Mouse (Mus musculus) c-Kit-negative CD71-positive TER-119-positive erythroid progenitor cells, embryonic 14.5 days (primary cell): Measurements from ENCODE around the gene Syt16.
A peak's percentile ranks its signal among the peaks of the same experiment; 100 is the strongest.

Experiments used
- DNase-seq: peaks from one replicate; pipeline ENCODE4 v3.0.0-alpha.2; 2013; ENCODE audit warnings: low read depth, low spot score

Syt16 gene

DNA sequence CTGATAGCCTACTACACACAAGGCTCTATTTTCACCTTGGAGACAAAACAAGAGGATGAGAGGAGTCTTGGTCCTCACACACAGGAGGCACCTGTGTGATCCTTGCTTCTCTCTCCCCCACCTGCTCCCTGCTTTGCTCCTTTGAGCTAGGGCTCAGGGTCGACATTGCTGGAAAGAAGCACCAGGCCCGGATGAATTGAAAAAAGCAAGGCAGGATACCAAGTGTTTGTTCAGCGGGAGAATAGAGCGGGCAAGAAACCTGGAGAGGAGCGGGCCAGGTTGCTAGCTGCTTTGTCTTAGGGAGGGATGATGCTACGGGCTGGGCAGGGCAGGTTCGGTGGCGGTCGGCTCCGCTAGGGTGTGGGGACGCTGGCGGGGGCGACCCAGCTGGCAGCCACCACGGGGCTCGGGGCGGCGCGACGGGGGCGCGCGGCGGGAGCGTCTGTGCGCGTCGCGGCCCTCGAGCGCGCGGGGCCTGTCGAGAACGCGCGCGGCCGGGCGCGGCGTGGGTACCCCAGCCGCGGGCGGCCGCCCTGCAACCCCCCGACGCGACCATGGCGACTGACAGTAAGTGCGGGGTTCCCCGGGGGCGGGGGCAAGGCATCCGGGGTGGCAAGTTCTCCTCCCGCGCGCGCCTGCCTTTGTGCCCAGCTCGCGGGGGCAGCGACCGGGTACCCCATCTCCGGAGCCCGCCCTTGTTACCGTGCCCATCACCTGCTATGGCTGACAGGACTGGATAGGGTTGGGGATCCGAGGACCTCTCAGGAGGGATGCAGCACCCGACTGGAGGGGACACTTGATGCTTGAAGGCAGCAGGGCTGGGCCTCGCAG, at the start of gene Syt16:
TSS of gene Syt16 (plus strand) at position 365 of the 831 bp plus-strand sequence.
- DNase-seq = no peak

DNA sequence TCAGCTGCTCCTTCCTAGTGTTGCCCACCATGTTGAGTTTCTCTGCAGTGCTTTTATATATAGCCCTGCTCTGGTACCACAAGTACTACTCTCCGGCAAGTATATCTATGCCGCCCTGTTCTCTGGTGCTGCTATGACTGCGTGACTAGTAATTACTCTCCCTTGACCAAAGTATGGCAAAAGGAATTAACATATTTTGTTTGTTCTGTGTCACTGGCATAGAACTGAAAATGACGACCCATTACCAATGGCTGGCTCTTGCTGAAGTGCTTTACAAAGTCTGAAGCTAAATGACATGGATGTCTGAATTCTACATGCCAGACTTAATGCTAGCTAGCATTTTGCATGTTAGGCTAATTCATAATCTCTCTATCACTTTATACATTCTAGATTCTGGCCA, 49.0 kb upstream of the Syt16 start:
- no peak for DNase-seq

DNA sequence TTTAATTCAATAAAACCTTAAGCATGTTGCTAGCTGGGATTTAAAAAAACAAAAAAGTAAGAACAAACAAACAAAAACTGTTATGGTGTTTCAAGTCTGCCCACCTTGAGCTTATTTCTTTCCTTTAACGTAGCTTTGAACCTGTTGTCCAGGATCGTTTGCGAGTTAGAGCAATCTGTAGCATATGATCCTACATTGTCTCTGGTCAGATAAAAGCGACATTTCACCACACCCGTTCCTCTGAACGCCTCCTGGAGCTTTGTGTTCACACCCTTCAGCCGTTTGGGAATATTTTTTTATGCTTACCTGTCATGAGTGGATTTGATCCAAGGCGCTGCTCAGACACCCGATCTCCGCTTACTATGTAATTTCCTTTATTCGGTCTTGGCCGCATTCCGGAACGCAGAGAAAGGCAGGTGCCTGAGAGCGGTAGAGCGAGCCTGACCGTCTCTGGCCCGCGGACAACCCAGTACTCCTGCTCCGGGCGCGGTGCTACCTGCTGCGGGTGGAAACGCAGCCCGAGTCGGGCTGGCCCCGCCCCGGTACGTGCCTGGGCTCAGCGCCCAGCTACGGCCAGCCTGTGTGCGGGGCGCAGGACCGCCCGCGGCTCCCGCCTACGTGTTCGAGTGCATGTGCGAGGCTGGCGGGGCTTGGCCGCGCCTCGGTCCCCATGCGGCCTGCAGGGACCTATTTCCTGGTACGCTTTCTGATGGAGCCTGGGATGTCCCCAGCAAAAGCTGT, 48.0 kb upstream of the Syt16 start:
- no peak for DNase-seq

DNA sequence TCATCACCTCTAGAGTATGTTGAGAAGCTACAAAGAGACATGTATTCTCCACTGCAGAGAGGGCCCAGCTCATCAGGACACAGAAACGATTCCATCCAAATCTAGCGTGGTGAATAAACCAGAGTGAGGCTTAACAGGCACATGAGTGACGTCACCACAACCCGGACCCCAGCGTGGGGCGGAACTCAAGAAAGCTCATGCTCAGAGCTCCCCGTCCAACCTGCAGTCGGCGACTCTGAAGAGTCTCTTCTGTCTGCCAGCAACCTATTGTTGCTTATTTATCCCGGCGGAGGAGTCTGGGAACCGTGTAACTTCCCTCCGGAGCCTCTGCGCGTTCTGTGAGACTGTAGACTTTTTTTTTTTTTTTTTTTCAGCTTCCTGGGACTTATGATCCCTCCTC, 44.6 kb upstream of the Syt16 start:
- no peak for DNase-seq

DNA sequence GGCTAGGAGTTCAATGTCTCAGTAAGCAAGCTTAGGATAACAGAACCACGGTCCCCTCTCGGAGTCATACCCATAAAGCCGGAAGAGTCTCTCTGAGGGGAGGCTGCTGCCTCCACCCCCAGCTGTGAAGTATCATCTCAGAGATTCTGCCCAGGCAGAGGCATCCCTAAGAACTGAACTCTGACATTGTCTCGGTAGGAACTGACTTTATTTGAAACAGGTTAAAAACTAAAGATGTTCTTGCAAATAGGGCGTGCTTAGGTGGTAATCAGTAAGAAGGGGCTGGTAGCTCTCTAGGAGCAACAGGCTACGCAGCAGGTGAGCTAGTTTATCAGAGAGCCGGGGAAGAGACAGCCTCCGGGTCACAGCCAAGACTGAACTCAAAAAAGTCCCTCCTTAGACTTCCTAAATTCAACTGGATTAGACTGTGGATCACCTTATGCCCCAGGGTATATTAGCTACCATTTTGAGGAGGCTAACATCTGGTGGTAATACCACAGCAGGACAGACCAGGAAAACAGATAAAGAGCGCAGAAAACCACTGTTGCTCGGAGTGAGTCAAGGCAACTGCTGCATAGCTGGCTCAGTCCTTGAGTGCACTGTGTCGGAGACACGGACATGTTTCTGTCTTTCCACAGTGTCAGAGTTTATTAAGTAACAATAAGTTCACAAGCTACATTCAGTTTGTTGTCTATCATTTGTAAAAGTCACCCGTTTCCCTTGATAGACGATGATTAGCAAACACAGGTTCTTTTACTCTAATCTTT, 43.9 kb upstream of the Syt16 start:
- no peak for DNase-seq

DNA sequence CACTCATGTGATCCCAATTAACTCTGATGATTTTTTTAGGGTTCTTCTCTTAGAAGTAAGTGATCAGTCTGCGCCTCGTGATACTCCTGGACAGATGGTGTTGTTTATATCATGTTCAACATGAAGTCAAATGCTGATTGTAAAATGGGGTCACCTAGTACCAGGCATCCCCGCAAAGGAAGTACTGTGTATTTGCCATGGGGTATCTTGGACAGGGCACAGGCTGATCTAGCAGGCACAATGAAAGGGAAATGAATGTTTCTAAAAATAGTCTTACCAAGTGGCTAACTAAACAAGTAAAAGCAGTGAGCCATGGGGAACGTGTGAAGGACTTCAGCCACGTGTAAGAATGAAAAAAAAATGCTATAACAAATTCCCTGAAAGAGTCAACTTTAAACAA, 42.7 kb upstream of the Syt16 start:
- DNase-seq = no peak

DNA sequence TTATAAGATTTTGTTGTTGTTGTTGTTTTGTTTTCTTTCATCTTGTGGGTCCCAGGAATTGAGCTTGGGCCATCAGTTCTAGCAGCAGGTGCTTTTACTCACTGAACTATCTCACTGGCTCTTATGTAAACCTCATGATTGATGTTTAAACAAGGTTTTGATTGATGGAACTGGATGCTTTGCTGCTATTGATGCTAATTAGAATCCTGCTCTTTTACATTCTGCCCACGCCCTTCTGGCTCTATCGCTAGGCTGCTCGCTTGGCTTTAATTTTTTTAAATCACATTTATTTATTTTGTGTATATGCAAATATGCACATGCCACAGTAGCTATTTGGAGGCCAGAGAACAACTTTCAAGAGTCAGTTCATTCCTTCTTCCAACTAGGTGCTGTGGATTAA, 39.8 kb upstream of the Syt16 start:
- no peak for DNase-seq

DNA sequence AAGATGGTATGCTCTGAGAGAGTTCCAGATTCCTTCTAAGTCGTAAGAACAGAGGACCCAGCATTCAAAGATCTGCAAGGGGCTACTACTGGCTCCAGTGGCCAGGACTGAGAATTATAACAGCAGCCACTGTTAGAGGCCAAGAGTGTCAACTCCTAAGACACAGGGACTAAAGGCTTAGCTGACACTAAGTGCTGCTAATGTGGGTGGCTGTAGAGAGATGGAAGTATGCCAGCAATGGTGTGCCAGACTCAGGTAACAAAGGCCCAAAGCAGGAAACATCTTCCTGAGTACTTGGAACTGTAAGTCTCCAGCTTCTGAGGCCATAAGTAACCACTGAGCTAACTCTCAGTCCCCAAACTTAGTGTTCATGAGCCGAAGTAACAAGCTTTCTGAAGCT, 38.6 kb upstream of the Syt16 start:
- no peak for DNase-seq

DNA sequence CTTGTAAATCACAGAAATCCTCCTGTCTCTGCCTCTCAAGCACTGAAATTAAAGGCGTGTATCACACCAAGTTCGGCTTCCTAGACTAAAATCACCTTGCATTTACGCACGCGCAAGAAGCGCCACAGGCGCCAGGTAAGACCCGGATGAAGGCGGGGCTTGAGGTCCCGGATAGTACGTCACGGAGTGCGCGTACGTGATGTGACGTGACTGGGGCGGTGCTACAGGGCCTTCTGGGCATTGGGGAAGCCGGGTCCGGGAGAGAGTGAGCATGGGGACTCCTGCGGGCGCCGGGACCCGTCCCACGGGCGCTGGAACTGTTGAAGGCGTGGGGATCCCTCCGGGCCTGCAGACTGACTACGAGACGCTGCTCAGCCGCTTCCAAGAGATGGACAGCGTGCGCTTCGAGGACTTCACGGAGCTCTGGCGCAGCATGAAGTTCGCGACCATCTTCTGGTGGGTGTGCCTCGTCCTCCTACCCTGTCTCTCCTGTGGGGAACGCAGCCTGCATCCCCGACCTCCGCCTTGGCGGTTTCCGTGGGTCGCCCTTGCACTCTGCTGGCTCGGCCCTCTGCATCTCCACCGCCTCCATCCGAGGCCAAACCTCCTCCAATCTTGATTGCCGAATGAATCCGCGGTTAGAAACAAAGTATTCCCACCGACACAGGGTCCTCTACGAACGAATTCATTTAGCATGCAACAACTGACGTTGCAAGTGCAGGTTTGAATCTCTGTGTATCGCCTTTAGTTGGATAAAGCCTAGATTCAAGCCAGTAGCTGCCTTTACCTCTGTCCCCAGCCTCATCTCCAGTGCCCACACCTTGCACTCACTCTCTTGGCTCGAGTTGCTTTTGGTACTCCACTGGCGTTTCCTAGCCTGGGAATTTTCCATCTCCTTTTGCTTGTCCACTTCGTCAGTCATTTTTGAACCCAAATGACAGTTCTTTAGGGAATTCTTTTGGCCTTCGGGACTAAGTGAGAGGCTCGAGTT, 32.9 kb upstream of the Syt16 start, which contains the start of gene Snapc1:
TSS of gene Snapc1 (plus strand) at position 191 of the 991 bp plus-strand sequence.
- DNase-seq = peak; percentile 93

DNA sequence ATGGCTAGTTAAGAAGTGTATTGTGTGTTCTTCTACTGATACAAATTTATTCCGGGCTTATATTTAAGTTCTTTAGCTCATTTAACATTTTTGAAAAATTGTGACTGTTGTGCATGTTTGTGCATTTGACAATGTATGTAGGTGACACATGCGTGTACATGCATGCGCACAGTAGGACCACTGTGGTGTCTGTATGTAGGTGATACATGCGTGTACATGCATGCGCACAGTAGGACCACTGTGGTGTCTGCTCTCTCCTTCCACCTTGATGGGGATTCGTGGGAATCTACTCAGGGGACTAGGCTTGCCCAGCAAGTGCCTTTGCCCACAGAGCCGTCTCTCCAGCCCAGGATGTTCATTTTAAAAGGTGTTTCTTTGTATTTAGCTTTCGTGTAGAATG, 28.3 kb upstream of the Syt16 start:
- DNase-seq = no peak

DNA sequence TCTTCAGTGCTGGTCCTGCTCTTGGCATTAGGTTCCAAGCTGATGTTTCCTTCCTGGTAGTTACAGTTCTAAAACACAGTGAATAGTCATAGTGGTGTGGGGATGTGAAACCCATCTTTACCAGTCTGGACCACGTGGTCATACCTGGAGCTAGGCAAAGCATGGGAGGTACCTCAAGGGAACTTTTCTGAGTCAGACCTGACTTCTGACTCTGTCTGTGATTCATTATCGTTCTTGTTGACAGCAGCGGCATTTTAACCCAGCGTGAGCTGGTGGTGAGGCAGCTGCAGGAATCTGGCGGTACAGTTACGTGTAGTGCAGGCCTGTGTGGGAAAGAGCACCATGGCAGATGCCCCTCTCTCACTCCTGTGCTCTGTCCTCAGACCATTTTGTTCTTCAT, 22.9 kb upstream of the Syt16 start:
- no peak for DNase-seq

DNA sequence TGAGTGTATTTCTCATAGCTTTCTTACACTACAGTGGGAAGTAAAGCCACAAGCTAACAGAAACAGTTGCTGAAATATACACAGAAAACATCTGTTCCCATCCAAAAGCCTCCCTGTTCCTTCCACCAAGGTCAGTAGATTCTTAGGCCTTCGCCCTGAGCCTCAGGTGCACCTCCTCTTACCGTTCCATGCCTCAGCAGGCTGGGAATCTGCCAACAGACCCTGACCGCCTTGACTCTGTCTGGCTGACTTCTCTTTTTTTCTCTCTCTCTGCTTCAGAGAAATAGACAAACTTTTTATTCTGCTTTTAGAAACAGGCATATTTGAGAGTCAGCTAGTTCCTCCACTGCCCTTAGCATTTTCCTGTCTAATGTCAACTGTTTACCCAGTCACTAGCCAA, 19.3 kb upstream of the Syt16 start:
- DNase-seq = no peak

DNA sequence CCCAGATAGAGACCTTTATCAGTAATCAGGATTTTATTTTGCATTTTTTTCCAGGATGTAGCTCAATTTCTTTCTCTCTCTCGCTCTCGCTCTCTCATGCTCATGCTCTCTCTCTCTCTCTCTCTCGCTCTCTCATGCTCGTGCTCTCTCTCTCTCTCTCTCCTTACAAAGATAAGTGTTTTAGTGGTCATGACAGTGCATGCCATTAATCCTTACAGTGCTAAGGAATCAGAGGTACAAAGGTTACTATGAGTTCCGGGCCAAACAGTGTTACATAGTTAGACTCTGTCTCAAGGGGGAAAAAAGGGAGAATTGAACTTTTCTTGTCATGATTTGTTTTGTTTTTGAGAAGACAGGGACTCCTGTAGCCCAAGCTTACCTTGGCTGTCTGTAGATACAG, 17.8 kb upstream of the Syt16 start:
- DNase-seq = no peak

DNA sequence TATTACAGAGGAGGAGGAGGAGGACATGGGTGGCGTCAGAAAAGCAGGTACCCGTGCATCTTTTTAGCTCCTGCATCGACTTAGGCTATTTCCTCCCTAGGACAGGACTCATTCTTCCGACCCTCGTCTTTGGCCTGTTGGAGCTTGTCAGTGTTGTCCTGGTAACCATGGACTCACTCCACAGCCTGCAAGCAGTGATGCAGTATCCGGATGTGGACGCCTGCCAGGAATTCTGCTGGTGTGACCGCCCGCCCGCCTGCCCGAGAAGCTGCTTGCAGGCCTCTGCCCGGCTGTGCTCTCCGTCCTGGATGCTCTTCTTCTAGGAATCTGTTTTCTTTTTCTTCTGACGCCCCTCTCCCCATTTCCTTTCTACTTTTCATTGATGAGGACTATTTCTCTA, 14.9 kb upstream of the Syt16 start:
- DNase-seq = no peak

DNA sequence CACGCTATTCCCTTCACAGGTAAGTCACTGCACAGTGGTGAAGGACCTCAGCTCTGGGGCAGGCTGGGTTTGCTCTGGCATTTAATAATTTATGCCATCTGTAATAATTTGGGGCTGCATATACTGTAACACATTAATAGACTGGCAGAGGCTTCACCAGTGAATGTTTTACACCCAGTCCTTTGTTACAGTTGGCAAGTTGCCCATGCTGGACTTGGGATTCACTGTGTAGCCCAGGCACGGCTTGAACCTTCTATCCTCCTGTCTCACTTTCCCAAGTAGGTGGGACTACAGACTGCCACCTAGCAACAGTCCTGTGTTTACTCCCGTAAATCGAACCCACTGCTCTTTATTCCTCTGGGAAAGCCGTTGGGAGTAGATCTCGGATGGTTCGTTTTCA, 11.2 kb upstream of the Syt16 start:
- no peak for DNase-seq

DNA sequence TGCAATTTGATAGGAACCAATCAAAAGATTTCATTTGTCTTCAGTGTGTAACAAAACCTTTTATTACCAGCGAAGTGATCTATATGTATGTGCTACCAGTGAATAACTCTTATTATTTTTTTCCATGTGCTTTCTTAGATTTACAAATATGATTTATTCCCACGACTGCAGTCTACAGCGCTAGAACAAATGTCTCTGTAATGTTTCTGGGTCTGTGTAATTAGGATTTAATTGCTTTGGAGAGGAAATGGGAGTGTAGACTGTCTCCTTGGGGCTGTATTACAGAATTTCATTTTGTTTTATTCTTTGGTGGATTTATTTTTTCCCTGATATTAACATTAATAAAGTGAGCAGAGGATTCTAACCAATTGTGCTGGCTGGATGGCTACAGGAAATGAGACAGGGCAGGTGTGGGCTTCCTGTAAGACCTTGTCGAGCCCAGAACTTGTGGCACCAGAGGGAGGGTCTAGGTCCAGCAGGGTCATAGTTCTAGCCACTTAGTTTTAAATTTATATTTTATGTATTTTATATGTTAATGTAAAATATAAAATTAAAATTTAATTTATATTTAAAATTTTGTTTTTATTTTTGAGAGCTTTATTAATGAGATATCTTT, 9.0 kb upstream of the Syt16 start:
- no peak for DNase-seq

DNA sequence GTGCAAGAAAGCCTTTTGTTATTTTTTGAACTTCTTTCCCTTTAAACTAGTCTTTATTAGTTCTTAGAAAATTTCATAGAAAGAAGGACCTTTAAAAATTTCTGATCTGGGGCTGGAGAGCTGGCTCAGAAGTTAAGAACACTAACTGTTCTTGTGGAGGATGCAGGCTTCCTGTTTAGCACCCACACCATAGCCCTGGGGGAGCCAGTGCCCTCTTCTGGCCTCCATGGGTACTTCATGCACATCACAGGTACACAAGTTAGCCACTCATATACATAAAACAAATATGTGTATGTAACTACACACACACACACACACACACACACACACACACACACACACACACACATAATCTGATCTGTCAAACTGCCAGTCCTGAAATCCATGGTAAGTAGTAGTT, 7.9 kb upstream of the Syt16 start:
- DNase-seq = no peak

DNA sequence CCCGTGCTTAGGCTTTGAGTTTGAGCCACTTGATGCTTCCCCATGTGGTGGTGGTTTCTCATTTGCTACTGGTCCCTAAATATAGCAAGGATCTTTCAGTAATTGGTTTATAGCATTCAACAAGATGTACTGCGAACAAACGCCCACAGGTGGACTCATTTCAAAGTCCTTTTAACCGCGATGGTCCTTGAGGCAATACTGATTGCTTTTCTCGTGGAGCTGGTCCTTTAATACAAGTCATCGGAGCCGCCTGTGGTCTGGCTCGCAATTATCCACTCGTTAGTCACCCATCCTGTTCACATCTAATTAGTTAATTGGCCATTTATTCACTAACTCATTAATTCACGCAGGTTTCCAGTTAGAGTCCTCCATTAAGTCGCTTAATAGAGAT, 560 bp upstream of the Syt16 start:
- no peak for DNase-seq

DNA sequence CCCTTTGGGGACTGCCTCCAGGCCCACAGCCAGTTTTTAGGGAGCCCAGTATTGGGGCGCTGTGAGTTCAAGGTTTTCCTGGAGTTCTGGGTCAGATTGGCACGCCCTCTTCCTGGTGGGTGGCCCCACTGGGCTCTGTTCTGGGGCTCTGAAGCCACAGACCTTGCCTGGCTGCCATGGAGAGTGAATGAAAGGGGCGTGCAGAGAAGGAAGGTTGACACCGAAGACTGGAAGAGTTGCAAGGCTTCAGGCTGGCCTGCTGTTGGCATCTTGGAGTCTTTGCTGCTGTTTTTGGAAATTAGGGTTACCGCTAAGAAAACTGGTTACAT, 631 bp downstream of the Syt16 start:
- DNase-seq = no peak

DNA sequence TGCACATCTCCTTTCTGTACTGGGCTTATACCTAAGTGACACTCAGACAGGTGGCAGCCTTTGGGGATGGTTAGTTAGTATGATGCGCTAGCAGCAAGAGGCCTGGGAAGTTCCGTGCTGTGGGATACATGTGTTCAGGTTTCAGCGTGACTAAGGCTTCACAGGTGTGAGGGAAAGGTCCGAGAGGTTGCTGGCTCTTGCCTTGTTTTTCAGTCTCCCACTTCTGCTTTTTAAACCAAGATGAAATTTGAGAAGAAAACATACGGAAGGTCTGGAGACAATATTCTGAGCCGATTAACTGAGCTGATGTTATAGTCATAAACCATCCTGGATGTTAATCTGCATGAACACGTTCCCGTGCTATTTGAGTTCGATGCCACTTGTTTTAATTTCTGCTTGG, 5.0 kb downstream of the Syt16 start:
- no peak for DNase-seq

DNA sequence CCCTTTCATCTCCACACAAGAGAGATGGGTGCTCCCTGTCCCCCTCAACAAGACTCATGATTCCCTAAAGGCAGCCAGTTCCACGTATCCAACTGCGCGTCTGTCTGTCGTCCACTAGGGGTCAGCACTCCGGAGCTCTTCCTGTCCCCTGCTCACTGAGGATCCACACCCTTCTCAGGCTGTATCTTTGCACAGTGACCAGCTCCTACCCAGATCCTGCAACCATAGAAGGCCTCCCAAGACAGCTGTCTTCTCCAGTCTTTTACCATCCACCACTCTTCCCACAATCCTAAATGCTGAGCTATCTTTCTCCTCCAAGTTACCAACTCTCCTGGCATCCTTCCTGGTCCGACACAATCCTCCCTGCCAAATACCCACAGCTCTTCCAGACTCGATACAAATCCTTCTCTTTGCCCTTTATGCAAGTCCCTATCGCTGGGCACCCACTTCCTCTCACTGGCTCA, 12.0 kb downstream of the Syt16 start:
- no peak for DNase-seq
